Mouse (Mus musculus): ENCODE data around the gene Tcf19. TPM values are rescaled to one million over a fixed set of nuclear protein-coding genes. Genes with fewer than 3 reads are reported as not detected.
"Not testable (repeated sequence)": the region's sequence is repeated elsewhere in the genome, so short reads cannot be mapped to it uniquely, and the experiment has no call there.

The Tcf19 gene
- polyA plus RNA-seq, 1 experiment from 2014 or later, result 15.5 TPM

- ATAC-seq (ENCODE audit: low FRiP score, low TSS enrichment) (peak; percentile 24; the same call in 1 of the 2 replicates), DNase-seq (peak; percentile 52)
- Histone ChIP-seq H3K27me3 (ENCODE audit: control insufficient read depth, insufficient read depth, low read length) (no peaks in the 10 kb centered on the region; the same call in 1 of the 2 replicates), H3K27ac (replicated peaks; ENCODE audit: low read depth, low read length) (no peak overlapping the region), H3K4me2 (ENCODE audit: low read length) (peak overlapping the region; percentile 75), H3K4me3 (replicated peaks; ENCODE audit: low read depth, low read length) (peak overlapping the region; percentile 50), H3K9ac (replicated peaks; ENCODE audit: low read length) (peak overlapping the region; percentile 45), H3K9me3 (ENCODE audit: control insufficient read depth, low read length) (no peaks in the 10 kb centered on the region), H3K36me3 (ENCODE audit: control insufficient read depth, insufficient read depth, low read length) (no peaks in the 10 kb centered on the region), H3K4me1 (ENCODE audit: control insufficient read depth, insufficient read depth, low read length) (peaks cover 14% of the 10 kb centered on the region)
- 7% methylated on average over 25 of the region's 25 CpGs for WGBS
Measured at GRCm38 (mm10) chr17:35515911-35516640, 548 bp downstream of the Tcf19 start.

- 50% methylated on average over 6 of the region's 6 CpGs for WGBS
Measured at GRCm38 (mm10) chr17:35514756-35515155, 1.9 kb downstream of the Tcf19 start.

GRCm38 (mm10) chr17:35513886-35514285 lies 2.7 kb downstream of the Tcf19 start:
- Histone ChIP-seq H3K27me3 (ENCODE audit: control insufficient read depth, insufficient read depth, low read length) (no peaks in the 10 kb centered on the region; the same call in 1 of the 2 replicates), H3K4me3 (replicated peaks; ENCODE audit: low read depth, low read length) (no peak overlapping the region), H3K4me1 (ENCODE audit: control insufficient read depth, insufficient read depth, low read length) (peaks cover 14% of the 10 kb centered on the region), H3K9ac (replicated peaks; ENCODE audit: low read length) (no peak overlapping the region), H3K36me3 (ENCODE audit: control insufficient read depth, insufficient read depth, low read length) (no peaks in the 10 kb centered on the region), H3K9me3 (ENCODE audit: control insufficient read depth, low read length) (no peaks in the 10 kb centered on the region), H3K4me2 (ENCODE audit: low read length) (no peak overlapping the region), H3K27ac (replicated peaks; ENCODE audit: low read depth, low read length) (no peak overlapping the region)
- peak; percentile 77 for DNase-seq
- ATAC-seq (ENCODE audit: low FRiP score, low TSS enrichment), result no peak
- 10% methylated on average over 2 of the region's 2 CpGs for WGBS

More at GRCm38 (mm10) chr17:35514756-35515155, 1.9 kb downstream of the Tcf19 start:
- Histone ChIP-seq H3K9ac (replicated peaks; ENCODE audit: low read length) (no peak overlapping the region), H3K4me2 (ENCODE audit: low read length) (peak overlapping the region; percentile 75), H3K4me1 (ENCODE audit: control insufficient read depth, insufficient read depth, low read length) (peaks cover 14% of the 10 kb centered on the region), H3K36me3 (ENCODE audit: control insufficient read depth, insufficient read depth, low read length) (no peaks in the 10 kb centered on the region), H3K27me3 (ENCODE audit: control insufficient read depth, insufficient read depth, low read length) (no peaks in the 10 kb centered on the region; the same call in 1 of the 2 replicates), H3K4me3 (replicated peaks; ENCODE audit: low read depth, low read length) (no peak overlapping the region), H3K27ac (replicated peaks; ENCODE audit: low read depth, low read length) (no peak overlapping the region), H3K9me3 (ENCODE audit: control insufficient read depth, low read length) (no peaks in the 10 kb centered on the region)
- DNase-seq (no peak), ATAC-seq (ENCODE audit: low FRiP score, low TSS enrichment) (no peak)

GRCm38 (mm10) chr17:35512916-35513626 lies 3.6 kb downstream of the Tcf19 start:
- 96% methylated on average over 7 of the region's 7 CpGs for WGBS
- Histone ChIP-seq H3K9me3 (ENCODE audit: control insufficient read depth, low read length) (no peaks in the 10 kb centered on the region), H3K27me3 (ENCODE audit: control insufficient read depth, insufficient read depth, low read length) (peaks cover 2% of the 10 kb centered on the region), H3K4me1 (ENCODE audit: control insufficient read depth, insufficient read depth, low read length) (peaks cover 14% of the 10 kb centered on the region), H3K9ac (replicated peaks; ENCODE audit: low read length) (no peak overlapping the region), H3K4me3 (replicated peaks; ENCODE audit: low read depth, low read length) (no peak overlapping the region), H3K4me2 (ENCODE audit: low read length) (no peak overlapping the region), H3K27ac (replicated peaks; ENCODE audit: low read depth, low read length) (no peak overlapping the region), H3K36me3 (ENCODE audit: control insufficient read depth, insufficient read depth, low read length) (no peaks in the 10 kb centered on the region)
- DNase-seq, result peak; percentile 48
- no peak for ATAC-seq (ENCODE audit: low FRiP score, low TSS enrichment)

- no peak for ATAC-seq (ENCODE audit: low FRiP score, low TSS enrichment)
Measured at GRCm38 (mm10) chr17:35509284-35509683, 7.3 kb downstream of the Tcf19 start.

GRCm38 (mm10) chr17:35508279-35508678 lies 8.3 kb downstream of the Tcf19 start:
- not testable (repeated sequence) for H3K9me3 ChIP-seq (ENCODE audit: control insufficient read depth, low read length); DNase-seq; H3K9ac ChIP-seq (replicated peaks; ENCODE audit: low read length); H3K4me2 ChIP-seq (ENCODE audit: low read length); H3K4me3 ChIP-seq (replicated peaks; ENCODE audit: low read depth, low read length); H3K36me3 ChIP-seq (ENCODE audit: control insufficient read depth, insufficient read depth, low read length); H3K4me1 ChIP-seq (ENCODE audit: control insufficient read depth, insufficient read depth, low read length); H3K27ac ChIP-seq (replicated peaks; ENCODE audit: low read depth, low read length); ATAC-seq (ENCODE audit: low FRiP score, low TSS enrichment)
- H3K27me3 ChIP-seq (ENCODE audit: control insufficient read depth, insufficient read depth, low read length), result peaks cover 22% of the 10 kb centered on the region
- WGBS, result 52% methylated on average over 4 of the region's 5 CpGs

More at GRCm38 (mm10) chr17:35509284-35509683, 7.3 kb downstream of the Tcf19 start:
- Histone ChIP-seq H3K4me3 (replicated peaks; ENCODE audit: low read depth, low read length) (no peak overlapping the region), H3K9me3 (ENCODE audit: control insufficient read depth, low read length) (no peaks in the 10 kb centered on the region), H3K4me1 (ENCODE audit: control insufficient read depth, insufficient read depth, low read length) (no peaks in the 10 kb centered on the region), H3K27me3 (ENCODE audit: control insufficient read depth, insufficient read depth, low read length) (peaks cover 22% of the 10 kb centered on the region), H3K27ac (replicated peaks; ENCODE audit: low read depth, low read length) (no peak overlapping the region), H3K36me3 (ENCODE audit: control insufficient read depth, insufficient read depth, low read length) (no peaks in the 10 kb centered on the region), H3K9ac (replicated peaks; ENCODE audit: low read length) (no peak overlapping the region), H3K4me2 (ENCODE audit: low read length) (no peak overlapping the region)
- DNase-seq, result peak; percentile 60
- 34% methylated on average over 8 of the region's 8 CpGs for whole genome bisulfite sequencing

- ATAC-seq (ENCODE audit: low FRiP score, low TSS enrichment) (no peak), DNase-seq (no peak)
- no peak overlapping the region for H3K27ac ChIP-seq (replicated peaks; ENCODE audit: low read depth, low read length)
- peaks cover 22% of the 10 kb centered on the region for H3K27me3 ChIP-seq (ENCODE audit: control insufficient read depth, insufficient read depth, low read length)
- 28% methylated on average over 13 of the region's 13 CpGs for WGBS
- no peak overlapping the region for H3K4me3 ChIP-seq (replicated peaks; ENCODE audit: low read depth, low read length)
- no peaks in the 10 kb centered on the region for H3K9me3 ChIP-seq (ENCODE audit: control insufficient read depth, low read length)
- no peaks in the 10 kb centered on the region for H3K36me3 ChIP-seq (ENCODE audit: control insufficient read depth, insufficient read depth, low read length)
- H3K4me2 ChIP-seq (ENCODE audit: low read length), result no peak overlapping the region
- no peaks in the 10 kb centered on the region for H3K4me1 ChIP-seq (ENCODE audit: control insufficient read depth, insufficient read depth, low read length)
- no peak overlapping the region for H3K9ac ChIP-seq (replicated peaks; ENCODE audit: low read length)
Measured at GRCm38 (mm10) chr17:35507556-35508260, 8.9 kb downstream of the Tcf19 start.

GRCm38 (mm10) chr17:35506881-35507280 lies 9.7 kb downstream of the Tcf19 start:
- Histone ChIP-seq H3K4me2 (ENCODE audit: low read length) (no peak overlapping the region), H3K9me3 (ENCODE audit: control insufficient read depth, low read length) (no peaks in the 10 kb centered on the region), H3K36me3 (ENCODE audit: control insufficient read depth, insufficient read depth, low read length) (no peaks in the 10 kb centered on the region), H3K9ac (replicated peaks; ENCODE audit: low read length) (no peak overlapping the region), H3K4me3 (replicated peaks; ENCODE audit: low read depth, low read length) (no peak overlapping the region), H3K27ac (replicated peaks; ENCODE audit: low read depth, low read length) (no peak overlapping the region), H3K4me1 (ENCODE audit: control insufficient read depth, insufficient read depth, low read length) (no peaks in the 10 kb centered on the region), H3K27me3 (ENCODE audit: control insufficient read depth, insufficient read depth, low read length) (peaks cover 22% of the 10 kb centered on the region)
- DNase-seq (no peak), ATAC-seq (ENCODE audit: low FRiP score, low TSS enrichment) (no peak)
- 10% methylated on average over 10 of the region's 10 CpGs for WGBS

Data from midbrain, embryonic 14.5 days (tissue).